Mouse (Mus musculus) left cerebral cortex, postnatal 14 days (tissue): ENCODE results near the gene Dnah6. TPM values are rescaled to one million over a fixed set of nuclear protein-coding genes. Genes with fewer than 3 reads are reported as not detected.

ENCODE experiments used
- DNase-seq, 2 experiments: peaks; one replicate each; pipeline ENCODE4 v3.0.0; 2021 to 2022; ENCODE audit warnings: low spot score in 2 of 2, mixed read lengths in 1 of 2
- intact Hi-C: fragments of 180-260 bp; cut with DNase I; formaldehyde crosslinking; loops from one replicate; pipeline ENCODE4 v1.15.1; 2025
- total RNA-seq, 2 experiments: library from RNA; stranded (reverse); gene quantifications; 2 replicates each; pipeline ENCODE4 v1.2.3; 2021

Gene Dnah6
- total RNA-seq, 2 experiments from 2014 or later, result 0.66 TPM

DNA sequence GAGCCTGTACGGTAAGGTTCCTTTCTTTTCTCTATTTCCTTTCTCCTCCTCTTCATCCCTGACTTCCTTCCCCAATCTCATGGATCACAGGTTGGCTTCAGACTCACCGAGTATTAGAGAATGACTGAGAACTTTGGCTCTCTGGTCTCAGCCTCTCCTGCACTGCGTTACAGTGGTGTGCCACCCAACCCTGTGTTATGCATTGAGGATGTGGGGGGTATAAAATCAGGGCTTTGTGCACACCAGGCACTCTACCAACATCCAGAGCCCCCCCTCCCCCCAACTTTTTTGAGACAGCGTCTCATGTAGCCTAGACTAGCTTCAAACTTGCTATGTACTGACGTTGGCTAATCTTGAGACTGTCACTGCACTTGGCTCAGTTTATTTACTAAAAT, 227.8 kb downstream of the Dnah6 start:
- intact Hi-C loops, result no loop called here
- DNase-seq, result no peak

GRCm38 (mm10) chr6:72993054-72993687, 228.3 kb downstream of the Dnah6 start:
- intact Hi-C loops, result no loop called here
- DNase-seq, result no peak

DNA sequence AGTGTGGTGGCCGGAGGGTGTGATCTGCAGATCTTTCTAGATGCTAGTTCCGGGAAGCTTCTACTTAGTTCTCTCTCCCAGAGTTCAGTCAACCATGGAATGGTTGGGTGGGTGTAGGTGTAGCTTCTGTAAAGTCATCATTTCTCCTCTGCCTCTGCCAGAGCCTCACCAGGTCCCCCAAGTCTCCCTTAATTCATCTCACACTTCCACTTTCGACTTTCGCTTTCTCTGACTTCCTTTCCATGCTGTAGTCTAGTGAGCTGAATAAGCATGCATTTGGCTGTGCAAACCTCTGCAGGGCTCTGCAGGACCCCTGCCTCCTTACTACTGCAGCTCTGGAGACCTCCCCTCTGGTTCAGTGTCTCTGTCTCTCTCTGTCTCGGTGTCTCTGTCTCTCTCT, 231.2 kb downstream of the Dnah6 start:
- intact Hi-C loops, result no loop called here
- DNase-seq, result no peak

GRCm38 (mm10) chr6:72989028-72989736, 232.3 kb downstream of the Dnah6 start:
- DNase-seq, result peak in 1 of 2 experiments; percentile 18

DNA sequence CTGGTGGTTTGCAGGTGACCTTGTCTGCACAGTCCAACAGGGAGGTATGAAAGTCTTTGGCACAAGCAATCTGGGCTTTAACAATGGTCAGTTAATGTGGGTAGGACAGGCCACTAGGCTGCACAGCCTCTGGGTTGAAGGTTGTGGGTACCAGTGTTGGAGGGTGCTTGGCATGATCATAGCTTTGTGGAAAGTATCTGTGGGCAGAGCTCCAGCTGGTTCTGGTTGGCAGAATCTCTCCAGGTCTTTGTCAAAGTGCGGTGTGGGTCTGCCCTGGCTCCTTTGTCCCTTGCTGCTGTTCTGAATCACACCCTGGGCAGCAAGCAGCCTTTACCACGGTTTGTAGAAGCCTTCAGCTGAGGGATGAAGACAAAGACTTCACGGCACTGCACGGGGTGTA, 238.9 kb downstream of the Dnah6 start:
- DNase-seq, result no peak
- intact Hi-C loops, result no loop called here

More at GRCm38 (mm10) chr6:72989028-72989736, 232.3 kb downstream of the Dnah6 start:
- intact Hi-C loops, result no loop called here

DNA sequence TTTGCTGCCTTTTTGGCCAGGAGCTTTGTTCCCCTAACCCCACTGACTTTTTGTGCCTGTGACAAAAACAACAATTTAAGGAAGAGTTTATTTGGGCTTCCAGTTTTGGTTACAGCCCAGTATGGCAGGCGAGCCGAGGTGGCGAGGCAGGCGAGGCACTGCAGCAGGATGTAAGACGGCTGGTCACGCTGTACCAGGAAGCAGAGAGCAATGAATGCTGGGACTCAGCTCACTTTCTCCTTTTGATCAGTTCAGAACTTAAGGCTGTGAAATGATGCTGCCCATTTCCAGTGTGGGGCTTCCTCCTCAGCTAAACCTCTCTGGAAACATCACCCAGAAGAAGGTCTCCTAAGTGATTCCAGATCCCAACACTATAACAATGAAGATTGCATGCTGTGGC, 239.6 kb downstream of the Dnah6 start:
- intact Hi-C loops, result no loop called here
- DNase-seq, result no peak

DNA sequence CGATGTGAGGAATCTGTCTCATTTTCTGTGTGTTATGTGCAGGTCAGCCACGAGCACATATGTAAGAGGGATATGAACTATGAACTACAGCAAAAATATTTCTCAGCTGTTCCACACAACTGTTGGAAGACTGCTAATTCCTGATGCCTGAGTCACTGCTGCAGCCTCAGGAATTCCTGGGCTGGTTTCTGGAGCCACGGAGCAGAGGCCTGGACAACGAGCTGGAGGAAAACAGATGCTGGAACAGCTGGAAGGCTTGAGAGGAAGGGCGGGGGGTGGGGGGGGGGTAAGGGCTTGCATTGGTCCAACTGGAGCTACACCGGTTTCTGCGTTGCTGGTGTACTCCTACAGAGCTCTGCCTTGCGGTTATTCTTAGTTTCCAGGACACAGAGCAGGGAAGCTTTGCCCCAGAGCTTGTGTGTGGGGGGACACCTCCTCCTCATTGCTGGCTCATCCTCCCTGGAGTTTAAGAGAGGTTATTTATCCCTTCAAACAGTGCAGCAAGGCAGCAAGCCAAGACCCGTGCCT, 240.3 kb downstream of the Dnah6 start:
- intact Hi-C loops, result no loop called here

DNA sequence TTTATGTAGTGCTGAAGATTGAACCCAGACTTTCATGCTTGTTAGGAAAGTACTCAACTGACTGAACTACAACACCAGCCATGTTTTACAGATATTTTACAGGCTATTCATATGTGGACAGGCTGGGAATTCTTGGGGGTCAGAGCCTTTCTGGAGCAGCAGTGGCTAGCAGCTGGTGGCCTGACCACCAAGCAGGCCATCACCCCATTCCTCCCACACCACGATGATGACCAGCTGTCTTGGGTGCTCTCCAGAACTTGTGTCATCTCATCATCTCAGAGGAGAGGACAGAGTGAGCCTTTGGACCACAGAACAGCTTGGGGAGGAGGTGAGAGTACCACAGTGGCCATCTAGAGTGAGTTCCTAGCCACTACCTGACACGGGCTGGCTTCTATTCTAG, 244.6 kb downstream of the Dnah6 start:
- DNase-seq, result no peak
- intact Hi-C loops, result no loop called here

More for the DNA sequence above, 240.3 kb downstream of the Dnah6 start:
- DNase-seq, result peak; percentile 16 to 18

DNA sequence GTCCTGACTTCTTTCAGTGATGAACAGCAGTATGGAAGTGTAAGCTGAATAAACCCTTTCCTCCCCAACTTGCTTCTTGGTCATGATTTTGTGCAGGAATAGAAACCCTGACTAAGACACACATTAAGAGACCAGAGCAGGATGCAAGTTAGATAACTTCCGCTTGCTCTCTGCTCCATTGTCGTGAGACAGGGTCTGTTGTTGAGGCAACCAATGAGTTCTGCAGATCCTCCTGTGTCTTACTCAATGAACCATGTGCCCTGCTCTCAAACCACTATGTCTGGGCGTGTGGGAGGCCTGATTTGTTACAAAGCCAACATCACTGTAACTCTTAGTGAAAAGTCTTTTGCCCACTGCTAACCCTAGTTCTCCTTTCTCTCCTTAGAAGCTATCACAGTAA, 250.4 kb downstream of the Dnah6 start:
- no peak for DNase-seq
- intact Hi-C loops, result no loop called here

GRCm38 (mm10) chr6:72969787-72970186, 251.7 kb downstream of the Dnah6 start:
- DNase-seq, result no peak
- intact Hi-C loops, result no loop called here

Other genes with a start within 250 kb of the Dnah6 start
- 100 to 1,000 TPM; 106 to 124 TPM for gene Suclg1, start 26.7 kb upstream of the Dnah6 start, total RNA-seq
- gene 4931417E11Rik, start 248.0 kb upstream of the Dnah6 start, total RNA-seq, result not detected